Mouse (Mus musculus): Measurements from ENCODE around the gene Insm1. TPM values are rescaled to one million over a fixed set of nuclear protein-coding genes. Genes with fewer than 3 reads are reported as not detected.

Gene Insm1
- total and polyA plus RNA-seq, 2 experiments from 2014 or later = not detected

GRCm38 (mm10) chr2:146221929-146222278, 183 bp downstream of the Insm1 start:
- TF ChIP-seq EP300 (IDR thresholded peaks at IDR 0.05; ENCODE audit: low read depth) (no peak), CTCF (IDR thresholded peaks at IDR 0.05; ENCODE audit: low read depth) (no peak)
- Histone ChIP-seq H3K4me1 (ENCODE audit: control insufficient read depth, insufficient read depth) (peaks cover 26% of the 10 kb centered on the region), H3K27ac (ENCODE audit: low read depth) (no peak overlapping the region), H3K27me3 (ENCODE audit: control insufficient read depth, insufficient read depth, low read length) (peaks cover 96% of the 10 kb centered on the region), H3K36me3 (replicated peaks; ENCODE audit: control insufficient read depth, insufficient read depth, low read length) (no peaks in the 10 kb centered on the region), H3K4me2 (ENCODE audit: low read depth, low read length) (peak overlapping the region; percentile 76), H3K4me3 (ENCODE audit: low read depth, low read length) (peak overlapping the region; percentile 43), H3K9me3 (replicated peaks; ENCODE audit: control insufficient read depth, low read length) (no peaks in the 10 kb centered on the region), H3K9ac (replicated peaks; ENCODE audit: low read depth, low read length) (no peak overlapping the region)
- WGBS = under 1% methylated on average over 36 of the region's 44 CpGs
- DNase-seq (ENCODE audit: low spot score) (no peak), ATAC-seq (ENCODE audit: insufficient read depth, low read depth) (peak; percentile 9; the same call in 1 of the 2 replicates)

- WGBS = under 1% methylated on average over 90 of the region's 133 CpGs
- Histone ChIP-seq H3K4me2 (ENCODE audit: low read depth, low read length) (peak overlapping the region; percentile 76), H3K27me3 (ENCODE audit: control insufficient read depth, insufficient read depth, low read length) (peaks cover 98% of the 10 kb centered on the region), H3K4me3 (ENCODE audit: low read depth, low read length) (peak overlapping the region; percentile 43), H3K9ac (replicated peaks; ENCODE audit: low read depth, low read length) (no peak overlapping the region), H3K36me3 (replicated peaks; ENCODE audit: control insufficient read depth, insufficient read depth, low read length) (no peaks in the 10 kb centered on the region), H3K9me3 (replicated peaks; ENCODE audit: control insufficient read depth, low read length) (no peaks in the 10 kb centered on the region), H3K4me1 (ENCODE audit: control insufficient read depth, insufficient read depth) (peaks cover 26% of the 10 kb centered on the region), H3K27ac (ENCODE audit: low read depth) (no peak overlapping the region)
- no peak for DNase-seq (ENCODE audit: low spot score)
- TF ChIP-seq CTCF (IDR thresholded peaks at IDR 0.05; ENCODE audit: low read depth) (no peak), EP300 (IDR thresholded peaks at IDR 0.05; ENCODE audit: low read depth) (no peak)
- peak; percentile 10; the same call in 1 of the 2 replicates for ATAC-seq (ENCODE audit: insufficient read depth, low read depth)
These were observed 806 bp downstream of the Insm1 start for GRCm38 (mm10) chr2:146222279-146223175.

GRCm38 (mm10) chr2:146223176-146223905, 1.6 kb downstream of the Insm1 start:
- no peak overlapping the region for H3K9ac ChIP-seq (replicated peaks; ENCODE audit: low read depth, low read length)

GRCm38 (mm10) chr2:146224141-146224540, 2.4 kb downstream of the Insm1 start:
- Histone ChIP-seq H3K4me2 (ENCODE audit: low read depth, low read length) (no peak overlapping the region), H3K27me3 (ENCODE audit: control insufficient read depth, insufficient read depth, low read length) (peaks cover 98% of the 10 kb centered on the region), H3K27ac (ENCODE audit: low read depth) (no peak overlapping the region), H3K4me3 (ENCODE audit: low read depth, low read length) (no peak overlapping the region), H3K9ac (replicated peaks; ENCODE audit: low read depth, low read length) (no peak overlapping the region), H3K36me3 (replicated peaks; ENCODE audit: control insufficient read depth, insufficient read depth, low read length) (no peaks in the 10 kb centered on the region), H3K4me1 (ENCODE audit: control insufficient read depth, insufficient read depth) (peaks cover 26% of the 10 kb centered on the region), H3K9me3 (replicated peaks; ENCODE audit: control insufficient read depth, low read length) (no peaks in the 10 kb centered on the region)
- no peak for ATAC-seq (ENCODE audit: insufficient read depth, low read depth)
- DNase-seq (ENCODE audit: low spot score) = no peak
- whole genome bisulfite sequencing = 19% methylated on average over 7 of the region's 7 CpGs
- no peak for TF ChIP-seq EP300 (IDR thresholded peaks at IDR 0.05; ENCODE audit: low read depth)
- no peak for TF ChIP-seq CTCF (IDR thresholded peaks at IDR 0.05; ENCODE audit: low read depth)

More at GRCm38 (mm10) chr2:146223176-146223905, 1.6 kb downstream of the Insm1 start:
- no peak for DNase-seq (ENCODE audit: low spot score)
- Histone ChIP-seq H3K27ac (ENCODE audit: low read depth) (no peak overlapping the region), H3K4me2 (ENCODE audit: low read depth, low read length) (peak overlapping the region; percentile 76), H3K4me3 (ENCODE audit: low read depth, low read length) (peak overlapping the region; percentile 43), H3K9me3 (replicated peaks; ENCODE audit: control insufficient read depth, low read length) (no peaks in the 10 kb centered on the region), H3K36me3 (replicated peaks; ENCODE audit: control insufficient read depth, insufficient read depth, low read length) (no peaks in the 10 kb centered on the region), H3K4me1 (ENCODE audit: control insufficient read depth, insufficient read depth) (peaks cover 26% of the 10 kb centered on the region), H3K27me3 (ENCODE audit: control insufficient read depth, insufficient read depth, low read length) (peaks cover 98% of the 10 kb centered on the region)
- WGBS = 1% methylated on average over 69 of the region's 75 CpGs
- TF ChIP-seq CTCF (IDR thresholded peaks at IDR 0.05; ENCODE audit: low read depth) = no peak
- TF ChIP-seq EP300 (IDR thresholded peaks at IDR 0.05; ENCODE audit: low read depth) = no peak
- no peak for ATAC-seq (ENCODE audit: insufficient read depth, low read depth)

GRCm38 (mm10) chr2:146225818-146226217, 4.1 kb downstream of the Insm1 start:
- ATAC-seq (ENCODE audit: insufficient read depth, low read depth) (no peak), DNase-seq (ENCODE audit: low spot score) (no peak)
- Histone ChIP-seq H3K36me3 (replicated peaks; ENCODE audit: control insufficient read depth, insufficient read depth, low read length) (no peaks in the 10 kb centered on the region), H3K9me3 (replicated peaks; ENCODE audit: control insufficient read depth, low read length) (no peaks in the 10 kb centered on the region), H3K27ac (ENCODE audit: low read depth) (no peak overlapping the region), H3K4me2 (ENCODE audit: low read depth, low read length) (no peak overlapping the region), H3K9ac (replicated peaks; ENCODE audit: low read depth, low read length) (no peak overlapping the region), H3K27me3 (ENCODE audit: control insufficient read depth, insufficient read depth, low read length) (peaks cover 83% of the 10 kb centered on the region), H3K4me1 (ENCODE audit: control insufficient read depth, insufficient read depth) (peaks cover 25% of the 10 kb centered on the region), H3K4me3 (ENCODE audit: low read depth, low read length) (no peak overlapping the region)
- no peak for TF ChIP-seq EP300 (IDR thresholded peaks at IDR 0.05; ENCODE audit: low read depth)
- TF ChIP-seq CTCF (IDR thresholded peaks at IDR 0.05; ENCODE audit: low read depth) = no peak
- WGBS = 22% methylated on average over 6 of the region's 6 CpGs

All from heart, postnatal 0 days (tissue).